Mouse (Mus musculus): ENCODE data around the gene 4930402H24Rik. TPM values are rescaled to one million over a fixed set of nuclear protein-coding genes. Genes with fewer than 3 reads are reported as not detected.
A peak's percentile ranks its signal among the peaks of the same experiment; 100 is the strongest.

4930402H24Rik gene
- total RNA-seq, 2 experiments from 2014 or later, result 77.6 to 89.3 TPM

- no peak for TF ChIP-seq CTCF (conservative IDR thresholded peaks at IDR 0.05)
- no peak for DNase-seq (ENCODE audit: low spot score in 2 of 2)
- no peak overlapping the region for H3K4me3 ChIP-seq
- peak overlapping the region; percentile 28; the same call in 1 of the 2 replicates for H3K27ac ChIP-seq
Observed at GRCm38 (mm10) chr2:130731855-130732254, 174.4 kb downstream of the 4930402H24Rik start.

DNA sequence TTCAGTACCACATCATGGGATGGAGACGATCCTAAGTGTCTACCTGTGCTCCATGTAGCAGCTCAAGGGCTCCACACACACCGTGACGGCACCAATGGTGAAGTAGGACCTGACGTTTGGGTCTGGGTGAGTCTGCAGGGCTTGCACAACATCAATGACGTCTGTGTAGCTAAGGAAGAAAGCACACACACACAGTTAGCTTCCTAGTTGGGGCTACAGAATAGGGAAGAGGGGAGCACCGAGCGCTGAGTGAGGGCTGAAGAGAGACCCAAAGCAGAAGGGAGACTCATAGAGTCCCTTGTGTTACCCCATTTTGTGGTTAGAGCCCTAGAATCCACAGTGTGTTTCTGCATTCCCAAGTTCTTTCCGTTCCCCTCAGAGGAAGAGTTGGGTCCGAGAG, 175.5 kb downstream of the 4930402H24Rik start:
- TF ChIP-seq CTCF (conservative IDR thresholded peaks at IDR 0.05), result no peak
- no peak overlapping the region for H3K4me3 ChIP-seq

DNA sequence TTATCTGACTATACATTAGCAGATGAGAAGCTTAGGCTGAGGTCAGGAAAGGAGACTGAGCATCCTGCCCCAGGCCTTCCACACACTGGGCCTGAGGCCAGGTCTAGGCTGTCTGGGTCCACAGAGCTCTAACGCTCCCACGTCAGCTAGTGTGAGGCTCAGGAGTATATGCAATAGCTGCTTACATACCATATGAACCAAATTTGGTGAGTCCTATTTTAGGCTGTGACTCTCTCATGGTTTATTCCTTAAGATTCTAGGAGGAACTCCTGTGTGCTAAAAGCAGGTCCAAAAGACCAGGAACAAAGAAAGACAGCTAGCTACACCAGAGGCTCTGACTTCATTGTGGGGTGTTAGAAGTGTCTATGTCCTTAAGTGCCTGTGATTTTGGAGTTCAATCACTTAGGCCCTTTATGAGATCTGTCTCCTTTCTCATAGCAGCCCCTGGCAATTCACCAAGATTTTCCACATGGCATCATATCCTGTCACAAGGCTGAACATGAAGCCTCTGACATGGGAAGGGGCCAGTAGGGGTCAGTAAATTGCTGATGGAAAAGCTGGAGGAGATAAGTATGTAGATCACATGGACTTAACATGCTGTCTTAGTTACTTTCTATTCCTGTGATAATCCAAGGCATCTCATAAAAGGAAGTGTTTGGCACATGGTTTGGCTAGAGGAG, 177.2 kb downstream of the 4930402H24Rik start:
- no peak for TF ChIP-seq CTCF (conservative IDR thresholded peaks at IDR 0.05)
- DNase-seq (ENCODE audit: low spot score in 2 of 2), result no peak
- no peak overlapping the region for H3K27ac ChIP-seq
- H3K4me3 ChIP-seq, result no peak overlapping the region

More for the DNA sequence above, 175.5 kb downstream of the 4930402H24Rik start:
- H3K27ac ChIP-seq, result no peak overlapping the region
- no peak for DNase-seq (ENCODE audit: low spot score in 2 of 2)

GRCm38 (mm10) chr2:130727752-130728151, 178.5 kb downstream of the 4930402H24Rik start:
- no peak for DNase-seq (ENCODE audit: low spot score in 2 of 2)
- no peak overlapping the region for H3K27ac ChIP-seq
- TF ChIP-seq CTCF (conservative IDR thresholded peaks at IDR 0.05), result no peak
- H3K4me3 ChIP-seq, result no peak overlapping the region

- no peak overlapping the region for H3K27ac ChIP-seq
- no peak for TF ChIP-seq CTCF (conservative IDR thresholded peaks at IDR 0.05)
- no peak for DNase-seq (ENCODE audit: low spot score in 2 of 2)
- H3K4me3 ChIP-seq, result no peak overlapping the region
Observed at GRCm38 (mm10) chr2:130724369-130724768, 181.8 kb downstream of the 4930402H24Rik start.

GRCm38 (mm10) chr2:130717951-130718350, 188.3 kb downstream of the 4930402H24Rik start:
- no peak for TF ChIP-seq CTCF (conservative IDR thresholded peaks at IDR 0.05)
- DNase-seq (ENCODE audit: low spot score in 2 of 2), result no peak
- Histone ChIP-seq H3K27ac (no peak overlapping the region), H3K4me3 (no peak overlapping the region)

GRCm38 (mm10) chr2:130707057-130707456, 199.1 kb downstream of the 4930402H24Rik start:
- no peak overlapping the region for H3K27ac ChIP-seq
- H3K4me3 ChIP-seq, result no peak overlapping the region
- no peak for TF ChIP-seq CTCF (conservative IDR thresholded peaks at IDR 0.05)
- no peak for DNase-seq (ENCODE audit: low spot score in 2 of 2)

GRCm38 (mm10) chr2:130706602-130707001, 199.6 kb downstream of the 4930402H24Rik start:
- Histone ChIP-seq H3K4me3 (no peak overlapping the region), H3K27ac (no peak overlapping the region)
- TF ChIP-seq CTCF (conservative IDR thresholded peaks at IDR 0.05), result no peak
- DNase-seq (ENCODE audit: low spot score in 2 of 2), result no peak

DNA sequence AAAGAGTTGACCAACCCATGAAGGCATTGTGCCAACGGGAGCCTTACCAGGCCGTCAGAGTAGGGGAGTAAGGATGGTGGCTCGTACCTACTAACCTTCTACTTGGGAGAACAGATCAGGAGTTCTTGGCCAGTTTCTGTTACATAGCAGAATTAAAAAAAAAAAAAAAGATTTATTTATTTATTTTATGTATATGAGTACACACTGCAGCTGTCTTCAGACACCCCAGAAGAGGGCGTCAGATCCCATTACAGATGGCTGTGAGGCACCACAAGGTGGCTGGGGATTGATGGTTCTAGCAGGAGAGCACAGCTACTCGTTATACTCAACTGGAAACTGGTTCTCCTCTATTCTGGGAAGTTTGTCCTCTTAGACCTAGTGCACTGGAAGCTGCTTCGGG, 201.0 kb downstream of the 4930402H24Rik start:
- peak; percentile 45 for TF ChIP-seq CTCF (conservative IDR thresholded peaks at IDR 0.05)
- DNase-seq (ENCODE audit: low spot score in 2 of 2), result no peak
- no peak overlapping the region for H3K27ac ChIP-seq
- H3K4me3 ChIP-seq, result no peak overlapping the region

GRCm38 (mm10) chr2:130704040-130705001, 201.9 kb downstream of the 4930402H24Rik start:
- H3K4me3 ChIP-seq, result no peak overlapping the region
- TF ChIP-seq CTCF (conservative IDR thresholded peaks at IDR 0.05), result no peak
- DNase-seq (ENCODE audit: low spot score in 2 of 2), result no peak
- H3K27ac ChIP-seq, result no peak overlapping the region

DNA sequence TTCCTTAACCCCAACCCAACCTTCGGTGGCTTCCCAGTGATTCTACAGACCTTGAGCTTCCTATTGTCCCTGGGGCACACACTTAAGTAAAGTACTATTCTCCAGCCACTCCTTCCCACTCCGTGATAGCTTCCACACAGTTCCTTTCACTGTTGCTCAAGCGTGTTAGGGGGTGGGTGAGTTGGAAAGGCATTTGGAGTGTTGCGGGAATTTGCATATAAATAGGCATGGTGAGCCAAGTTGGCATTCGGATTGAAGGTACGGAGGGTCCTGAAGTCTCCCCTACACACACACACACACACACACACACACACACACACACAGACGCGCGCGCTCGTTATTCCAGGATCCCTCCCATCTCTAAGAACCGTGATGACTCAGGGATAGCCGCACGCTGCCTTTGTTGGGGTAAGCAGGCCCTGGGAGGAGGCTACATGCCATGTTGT, 208.4 kb downstream of the 4930402H24Rik start:
- TF ChIP-seq CTCF (conservative IDR thresholded peaks at IDR 0.05), result no peak
- Histone ChIP-seq H3K4me3 (peak overlapping the region; percentile 62), H3K27ac (no peak overlapping the region)
- no peak for DNase-seq (ENCODE audit: low spot score in 2 of 2)

DNA sequence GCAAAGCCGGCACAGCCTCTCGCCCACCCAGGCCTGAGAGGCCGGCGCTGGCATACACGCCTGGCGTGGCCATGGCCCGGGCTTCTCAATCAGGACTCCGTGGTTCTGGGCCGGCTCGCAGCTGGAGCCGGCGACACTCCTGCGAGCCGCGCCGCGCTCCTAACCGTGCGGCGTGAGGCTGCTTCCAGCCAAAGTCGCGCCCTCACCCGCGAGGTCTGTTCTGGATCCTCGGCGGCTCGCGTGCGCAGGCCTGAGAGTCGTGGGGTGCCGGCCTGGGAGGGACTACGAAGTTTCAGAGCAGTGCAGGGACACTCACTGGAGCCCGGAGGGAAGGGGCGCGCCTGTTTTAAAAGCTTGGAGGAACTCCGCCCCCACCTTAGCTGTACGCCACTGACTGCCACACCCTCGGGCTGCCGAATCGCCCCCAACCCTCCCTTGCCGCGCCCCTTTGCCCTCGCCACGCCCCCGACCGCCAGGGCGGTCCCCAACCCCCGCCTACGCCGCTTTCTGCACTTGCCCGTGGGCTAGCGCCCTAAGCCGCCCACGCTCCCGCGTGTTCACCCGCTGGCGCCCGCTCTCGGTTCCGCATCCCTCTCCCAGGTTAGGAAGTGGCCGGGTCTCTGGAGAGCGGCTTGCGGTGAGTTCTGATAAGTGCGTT, 208.9 kb downstream of the 4930402H24Rik start, which contains the start of gene Slc4a11:
Slc4a11 (minus strand) TSS at position 367 of the 658 bp plus-strand sequence.
- DNase-seq (ENCODE audit: low spot score in 2 of 2), result no peak
- TF ChIP-seq CTCF (conservative IDR thresholded peaks at IDR 0.05), result no peak
- Histone ChIP-seq H3K27ac (no peak within 1 kb of the TSS), H3K4me3 (peak within 1 kb of the TSS; percentile 62)
